Mouse (Mus musculus): Measurements from ENCODE around the gene Igdcc4.

Gene Igdcc4

GRCm38 (mm10) chr9:65161188-65161587 lies 59.9 kb downstream of the Igdcc4 start:
- no peak for DNase-seq (ENCODE audit: low read depth)

- DNase-seq (ENCODE audit: low read depth), result no peak
Observed at GRCm38 (mm10) chr9:65161881-65162280, 60.6 kb downstream of the Igdcc4 start.

- no peak for DNase-seq (ENCODE audit: low read depth)
Observed at GRCm38 (mm10) chr9:65162711-65163639, 61.7 kb downstream of the Igdcc4 start.

GRCm38 (mm10) chr9:65164870-65165269 lies 63.6 kb downstream of the Igdcc4 start:
- peak; percentile 51 for DNase-seq (ENCODE audit: low read depth)

- DNase-seq (ENCODE audit: low read depth), result no peak
Observed at GRCm38 (mm10) chr9:65166386-65166785, 65.1 kb downstream of the Igdcc4 start.

GRCm38 (mm10) chr9:65168534-65168933 lies 67.2 kb downstream of the Igdcc4 start:
- no peak for DNase-seq (ENCODE audit: low read depth)

GRCm38 (mm10) chr9:65168952-65169351 lies 67.7 kb downstream of the Igdcc4 start:
- no peak for DNase-seq (ENCODE audit: low read depth)

GRCm38 (mm10) chr9:65172654-65173053 lies 71.4 kb downstream of the Igdcc4 start:
- DNase-seq (ENCODE audit: low read depth), result no peak

GRCm38 (mm10) chr9:65175234-65175938 lies 74.1 kb downstream of the Igdcc4 start:
- no peak for DNase-seq (ENCODE audit: low read depth)

GRCm38 (mm10) chr9:65175939-65176871 lies 74.9 kb downstream of the Igdcc4 start:
- no peak for DNase-seq (ENCODE audit: low read depth)

- no peak for DNase-seq (ENCODE audit: low read depth)
Observed at GRCm38 (mm10) chr9:65177497-65177896, 76.2 kb downstream of the Igdcc4 start.

GRCm38 (mm10) chr9:65177912-65178311 lies 76.6 kb downstream of the Igdcc4 start:
- no peak for DNase-seq (ENCODE audit: low read depth)

- DNase-seq (ENCODE audit: low read depth), result no peak
Observed at GRCm38 (mm10) chr9:65178336-65179213, 77.3 kb downstream of the Igdcc4 start.

- DNase-seq (ENCODE audit: low read depth), result no peak
Observed at GRCm38 (mm10) chr9:65179817-65180624, 78.7 kb downstream of the Igdcc4 start.
